Mouse (Mus musculus) stomach, postnatal 0 days (tissue): Measurements from ENCODE around the gene Cyp2ab1. TPM values are rescaled to one million over a fixed set of nuclear protein-coding genes. Genes with fewer than 3 reads are reported as not detected.
A peak's percentile ranks its signal among the peaks of the same experiment; 100 is the strongest.

Experiments
- ATAC-seq: fragments of 200-750 bp; cut with Nextera tagmentation; 2 replicates; pipeline ENCODE4 v1.8.0; 2017; ENCODE audit not compliant: low FRiP score, low TSS enrichment
- DNase-seq: peaks from one replicate; pipeline ENCODE4 v3.0.0-alpha.2; 2016; ENCODE audit warnings: low spot score
- H3K27ac ChIP-seq: fragments of 300-500 bp; sonication (generic); replicated peaks from 2 replicates; pipeline ENCODE4 v1.5.1; 2014; ENCODE audit warnings: mild to moderate bottlenecking, control low read depth
- H3K27me3 ChIP-seq: fragments of 300-500 bp; sonication (generic); 2 replicates; pipeline ENCODE4 v1.6.1; 2014; ENCODE audit warnings: low read length; ENCODE audit not compliant: control insufficient read depth, insufficient read depth
- H3K36me3 ChIP-seq: fragments of 300-500 bp; sonication (generic); 2 replicates; pipeline ENCODE4 v1.6.1; 2014; ENCODE audit warnings: low read length, mixed read lengths; ENCODE audit not compliant: control insufficient read depth, insufficient read depth
- H3K4me1 ChIP-seq: fragments of 300-500 bp; sonication (generic); replicated peaks from 2 replicates; pipeline ENCODE4 v1.6.1; 2014; ENCODE audit warnings: antibody characterized with exemption; ENCODE audit not compliant: control insufficient read depth, insufficient read depth
- H3K4me2 ChIP-seq: fragments of 300-500 bp; sonication (generic); replicated peaks from 2 replicates; pipeline ENCODE4 v1.6.1; 2014; ENCODE audit warnings: low read depth, mild to moderate bottlenecking, control low read depth, moderate library complexity
- H3K4me3 ChIP-seq: fragments of 300-500 bp; sonication (generic); 2 replicates; pipeline ENCODE4 v1.5.1; 2014; ENCODE audit warnings: low read depth, low read length, control low read depth
- H3K9ac ChIP-seq: fragments of 300-500 bp; sonication (generic); 2 replicates; pipeline ENCODE4 v1.6.1; 2014; ENCODE audit warnings: mild to moderate bottlenecking, low read length, control low read depth, mixed read lengths
- H3K9me3 ChIP-seq: fragments of 300-500 bp; sonication (generic); 2 replicates; pipeline ENCODE4 v1.6.1; 2016; ENCODE audit warnings: low read length; ENCODE audit not compliant: control insufficient read depth
- CTCF ChIP-seq: IDR thresholded peaks from 2 replicates; pipeline ENCODE4 v1.5.1; 2016; ENCODE audit warnings: antibody characterized with exemption, low read depth, mild to moderate bottlenecking, moderate library complexity
- EP300 ChIP-seq: optimal IDR thresholded peaks from 2 replicates; pipeline ENCODE3; 2016; ENCODE audit warnings: antibody characterized with exemption
- WGBS: fragments of 180-500 bp; shearing (Covaris S2); extraction: QIAGEN DNeasy Blood & Tissue Kit; methylation state at CpG from one replicate; pipeline ENCODE4 v1.1.7; 2014; 5-methylcytosine and 5-hydroxymethylcytosine counted together
- polyA plus RNA-seq: library from polyadenylated mRNA; unstranded; fragments of >200 nt; fragmentation: Nextera tagmentation; extraction: Ambion mirVana; gene quantifications from 2 replicates; pipeline ENCODE4 v1.2.1, GENCODE M21; 2015

Gene Cyp2ab1
- polyA plus RNA-seq, 1 experiment from 2014 or later = not detected

GRCm38 (mm10) chr16:20301770-20302649 lies 23.2 kb downstream of the Cyp2ab1 start, which contains the start of gene Parl:
Gene Parl (minus strand): TSS chr16:20302387.
- under 1% methylated on average over 52 of the region's 52 CpGs for WGBS
- ATAC-seq = peak; percentile 92
- TF ChIP-seq EP300 (peak; percentile 86), CTCF (peak; percentile 96)

GRCm38 (mm10) chr16:20300076-20300475 lies 25.1 kb downstream of the Cyp2ab1 start:
- H3K27me3 ChIP-seq = no peaks in the 10 kb centered on the region
- 93% methylated on average over 2 of the region's 2 CpGs for WGBS
- H3K4me3 ChIP-seq = no peak overlapping the region
- H3K9me3 ChIP-seq = no peaks in the 10 kb centered on the region
- H3K9ac ChIP-seq = no peak overlapping the region
- H3K4me2 ChIP-seq = no peak overlapping the region
- H3K27ac ChIP-seq = no peak overlapping the region
- DNase-seq (no peak), ATAC-seq (no peak)
- TF ChIP-seq CTCF = no peak
- no peak for TF ChIP-seq EP300
- peaks cover 2% of the 10 kb centered on the region for H3K4me1 ChIP-seq
- peaks cover 5% of the 10 kb centered on the region; the same call in 1 of the 2 replicates for H3K36me3 ChIP-seq

More at GRCm38 (mm10) chr16:20301770-20302649, 23.2 kb downstream of the Cyp2ab1 start, which contains the start of gene Parl:
- H3K4me2 ChIP-seq = peak within 1 kb of the TSS; percentile 77
- no peaks in the 10 kb centered on the region for H3K36me3 ChIP-seq
- peaks cover 2% of the 10 kb centered on the region for H3K4me1 ChIP-seq
- H3K27ac ChIP-seq = peak within 1 kb of the TSS; percentile 89
- peak; percentile 92 for DNase-seq
- H3K27me3 ChIP-seq = no peaks in the 10 kb centered on the region
- peak within 1 kb of the TSS; percentile 85 for H3K4me3 ChIP-seq
- H3K9ac ChIP-seq = peak within 1 kb of the TSS; percentile 79
- H3K9me3 ChIP-seq = no peaks in the 10 kb centered on the region

GRCm38 (mm10) chr16:20280238-20280637 lies 45.0 kb downstream of the Cyp2ab1 start:
- no peak for ATAC-seq

GRCm38 (mm10) chr16:20279395-20279794 lies 45.8 kb downstream of the Cyp2ab1 start:
- H3K9me3 ChIP-seq = no peaks in the 10 kb centered on the region
- 74% methylated on average over 5 of the region's 5 CpGs for WGBS
- H3K27me3 ChIP-seq = no peaks in the 10 kb centered on the region
- TF ChIP-seq CTCF (no peak), EP300 (no peak)
- no peak overlapping the region for H3K4me3 ChIP-seq
- H3K4me1 ChIP-seq = no peaks in the 10 kb centered on the region
- DNase-seq (no peak), ATAC-seq (no peak)
- H3K4me2 ChIP-seq = no peak overlapping the region
- peaks cover 13% of the 10 kb centered on the region; the same call in 1 of the 2 replicates for H3K36me3 ChIP-seq
- no peak overlapping the region for H3K27ac ChIP-seq
- H3K9ac ChIP-seq = no peak overlapping the region

More at GRCm38 (mm10) chr16:20280238-20280637, 45.0 kb downstream of the Cyp2ab1 start:
- H3K9ac ChIP-seq = no peak overlapping the region
- no peaks in the 10 kb centered on the region for H3K27me3 ChIP-seq
- peaks cover 18% of the 10 kb centered on the region for H3K36me3 ChIP-seq
- no peak for TF ChIP-seq EP300
- no peak overlapping the region for H3K4me2 ChIP-seq
- H3K4me1 ChIP-seq = no peaks in the 10 kb centered on the region
- 69% methylated on average over 4 of the region's 4 CpGs for WGBS
- no peaks in the 10 kb centered on the region for H3K9me3 ChIP-seq
- H3K27ac ChIP-seq = no peak overlapping the region
- no peak for DNase-seq
- H3K4me3 ChIP-seq = no peak overlapping the region

GRCm38 (mm10) chr16:20272994-20273393 lies 52.2 kb downstream of the Cyp2ab1 start:
- Histone ChIP-seq H3K9ac (no peak overlapping the region), H3K9me3 (no peaks in the 10 kb centered on the region), H3K27me3 (no peaks in the 10 kb centered on the region), H3K36me3 (no peaks in the 10 kb centered on the region), H3K4me1 (no peaks in the 10 kb centered on the region), H3K4me3 (no peak overlapping the region), H3K27ac (no peak overlapping the region), H3K4me2 (no peak overlapping the region)
- ATAC-seq = no peak
- 13% methylated on average over 3 of the region's 3 CpGs for WGBS
- TF ChIP-seq EP300 (no peak), CTCF (no peak)
- DNase-seq = no peak

GRCm38 (mm10) chr16:20271339-20271738 lies 53.9 kb downstream of the Cyp2ab1 start:
- no peak overlapping the region for H3K9ac ChIP-seq
- H3K27me3 ChIP-seq = no peaks in the 10 kb centered on the region
- TF ChIP-seq EP300 (no peak), CTCF (no peak)
- H3K4me2 ChIP-seq = no peak overlapping the region
- H3K27ac ChIP-seq = no peak overlapping the region
- no peaks in the 10 kb centered on the region for H3K9me3 ChIP-seq
- ATAC-seq (no peak), DNase-seq (no peak)
- no peaks in the 10 kb centered on the region for H3K36me3 ChIP-seq
- no peak overlapping the region for H3K4me3 ChIP-seq
- no peaks in the 10 kb centered on the region for H3K4me1 ChIP-seq
- 72% methylated on average over 4 of the region's 4 CpGs for WGBS
